In genomic region chr11:100845793-100846192, GRCm38 (mm10) we compare ENCODE assay signal across 23 mouse cellular contexts. TPM values are rescaled to one million over a fixed set of nuclear protein-coding genes. Genes with fewer than 3 reads are reported as not detected.
DNase-seq lines count a peak whose midpoint lies in the region; ATAC-seq and TF ChIP-seq lines count a peak whose summit lies in the region.
"Had no signal": no experiment of that assay in that cellular context is flagged by ENCODE, and none has a peak within 500 bp of the region (broad histone marks: within the 10 kb centered on the region; RNA-seq: fewer than 3 reads in every experiment).

No protein-coding gene starts in this region.

- intact Hi-C loops in gastrocnemius, postnatal 14 days (cut with DNase I; ENCODE audit: low total_unique reads): no loop called here

- peaks cover 3% of the 10 kb centered on the region for H3K36me3 ChIP-seq in spleen, adult 2 months (ENCODE audit: control insufficient read depth, insufficient read depth, low read length)
- no peaks in the 10 kb centered on the region for H3K36me3 ChIP-seq in thymus, adult 2 months (ENCODE audit: control insufficient read depth, insufficient read depth, low read length)
- no peaks in the 10 kb centered on the region for H3K36me3 ChIP-seq in midbrain, embryonic 15.5 days (replicated peaks)
- no peaks in the 10 kb centered on the region for H3K36me3 ChIP-seq in forebrain, embryonic 10.5 days (replicated peaks)
- no peaks in the 10 kb centered on the region for H3K36me3 ChIP-seq in neural tube, embryonic 15.5 days
- H3K36me3 ChIP-seq: embryonic facial prominence, embryonic 12.5 days; lung, embryonic 15.5 days; midbrain, embryonic 13.5 days had no signal

- WGBS in spleen, adult 2 months: 39% methylated on average over 6 of the region's 6 CpGs
- WGBS in thymus, adult 2 months: 5% methylated on average over 6 of the region's 6 CpGs
- 83% methylated on average over 6 of the region's 6 CpGs for WGBS in midbrain, embryonic 15.5 days
- 93% methylated on average over 6 of the region's 6 CpGs for whole genome bisulfite sequencing in forebrain, embryonic 10.5 days
- 90% methylated on average over 6 of the region's 6 CpGs for WGBS in neural tube, embryonic 15.5 days

- peak; percentile 66 for DNase-seq in gastrocnemius, adult 18-20 months (ENCODE audit: low spot score)
- no peak for DNase-seq in gastrocnemius, postnatal 14 days
- DNase-seq in spleen, adult 2 months (ENCODE audit: low read depth in 1 of 2, low spot score in 2 of 2): no peak
- DNase-seq in spleen, adult 12 weeks (ENCODE audit: low spot score): no peak
- peak; percentile 61 for DNase-seq in thymus, adult 2 months
- DNase-seq in forebrain, embryonic 10.5 days (ENCODE audit: extremely low spot score, low spot score): no peak
- DNase-seq: adrenal gland, adult 8-10 months; cerebellum, adult 9-11 months; heart, postnatal 36 days; kidney, adult 11 months; layer of hippocampus, postnatal 36 days; right cerebral cortex, postnatal 14 days had no signal

- ATAC-seq in midbrain, embryonic 15.5 days (replicated peaks): no peak
- ATAC-seq in neural tube, embryonic 15.5 days (ENCODE audit: low FRiP score): no peak
- ATAC-seq: forebrain, embryonic 16.5 days; midbrain, embryonic 13.5 days had no signal

- peaks cover 9% of the 10 kb centered on the region; the same call in 1 of the 2 replicates for H3K4me1 ChIP-seq in spleen, adult 2 months (ENCODE audit: control insufficient read depth, insufficient read depth, insufficient read length)
- peaks cover 50% of the 10 kb centered on the region for H3K4me1 ChIP-seq in thymus, adult 2 months (replicated peaks; ENCODE audit: control insufficient read depth, insufficient read depth, low read length)
- peaks cover 21% of the 10 kb centered on the region for H3K4me1 ChIP-seq in midbrain, embryonic 15.5 days
- H3K4me1 ChIP-seq in forebrain, embryonic 10.5 days: peaks cover 29% of the 10 kb centered on the region
- H3K4me1 ChIP-seq in neural tube, embryonic 15.5 days: peaks cover 20% of the 10 kb centered on the region

- H3K27me3 ChIP-seq in spleen, adult 2 months (ENCODE audit: control insufficient read depth, insufficient read depth, low read length): no peaks in the 10 kb centered on the region
- H3K27me3 ChIP-seq in thymus, adult 2 months (ENCODE audit: control insufficient read depth, insufficient read depth, low read length): no peaks in the 10 kb centered on the region
- no peaks in the 10 kb centered on the region for H3K27me3 ChIP-seq in midbrain, embryonic 15.5 days (replicated peaks)
- peaks cover 12% of the 10 kb centered on the region for H3K27me3 ChIP-seq in forebrain, embryonic 10.5 days (ENCODE audit: poor library complexity, severe bottlenecking)
- H3K27me3 ChIP-seq in neural tube, embryonic 15.5 days (replicated peaks): no peaks in the 10 kb centered on the region
- H3K27me3 ChIP-seq: embryonic facial prominence, embryonic 12.5 days; lung, embryonic 15.5 days; midbrain, embryonic 13.5 days had no signal

- H3K9ac ChIP-seq in midbrain, embryonic 15.5 days: no peak overlapping the region
- no peak overlapping the region for H3K9ac ChIP-seq in neural tube, embryonic 15.5 days (replicated peaks)
- H3K9ac ChIP-seq: embryonic facial prominence, embryonic 12.5 days; hindbrain, embryonic 14.5 days; liver, embryonic 14.5 days; lung, embryonic 15.5 days; midbrain, embryonic 13.5 days had no signal

- H3K4me2 ChIP-seq in midbrain, embryonic 15.5 days: no peak overlapping the region
- H3K4me2 ChIP-seq in neural tube, embryonic 15.5 days: no peak overlapping the region
- H3K4me2 ChIP-seq: embryonic facial prominence, embryonic 12.5 days; hindbrain, embryonic 14.5 days; lung, embryonic 15.5 days; midbrain, embryonic 13.5 days had no signal

- no peak overlapping the region for H3K4me3 ChIP-seq in spleen, adult 2 months (ENCODE audit: extremely low read depth, insufficient read depth, insufficient read length)
- peak overlapping the region; percentile 25 for H3K4me3 ChIP-seq in thymus, adult 2 months (ENCODE audit: control insufficient read depth, insufficient read depth, low read length)
- H3K4me3 ChIP-seq in midbrain, embryonic 15.5 days: no peak overlapping the region
- no peak overlapping the region for H3K4me3 ChIP-seq in forebrain, embryonic 10.5 days
- H3K4me3 ChIP-seq in neural tube, embryonic 15.5 days (replicated peaks): no peak overlapping the region
- H3K4me3 ChIP-seq: embryonic facial prominence, embryonic 12.5 days; erythroblast, embryonic 14.5 days; heart, embryonic 10.5 days; lung, embryonic 15.5 days; midbrain, embryonic 13.5 days had no signal

- TF ChIP-seq POLR2A in spleen, adult 2 months (IDR thresholded peaks at IDR 0.05; ENCODE audit: low read depth, low read length): no peak
- TF ChIP-seq POLR2A in thymus, adult 2 months (IDR thresholded peaks at IDR 0.05; ENCODE audit: control insufficient read depth, extremely low read depth, insufficient read depth, low read length, poor library complexity): no peak

- 0 out of 2 replicates have a peak overlapping the region, but pooled peaks have one; percentile 0 for H3K27ac ChIP-seq in spleen, adult 2 months (ENCODE audit: insufficient read depth, low read length)
- peak overlapping the region; percentile 89 for H3K27ac ChIP-seq in thymus, adult 2 months (ENCODE audit: control insufficient read depth, insufficient read depth, low read length)
- no peak overlapping the region for H3K27ac ChIP-seq in midbrain, embryonic 15.5 days
- H3K27ac ChIP-seq in forebrain, embryonic 10.5 days: no peak overlapping the region
- no peak overlapping the region for H3K27ac ChIP-seq in neural tube, embryonic 15.5 days (replicated peaks)
- H3K27ac ChIP-seq: embryonic facial prominence, embryonic 12.5 days; heart, embryonic 10.5 days; hindbrain, embryonic 14.5 days; liver, embryonic 14.5 days; lung, embryonic 15.5 days; midbrain, embryonic 13.5 days; stomach, postnatal 0 days had no signal

- no peak for TF ChIP-seq CTCF in spleen, adult 2 months (IDR thresholded peaks at IDR 0.05; ENCODE audit: extremely low read depth, insufficient read depth, insufficient read length, insufficient replicate concordance)
- TF ChIP-seq CTCF in thymus, adult 2 months (IDR thresholded peaks at IDR 0.05; ENCODE audit: borderline replicate concordance, control insufficient read depth, extremely low read depth, insufficient read depth, low read length, poor library complexity): no peak

- no peaks in the 10 kb centered on the region for H3K9me3 ChIP-seq in midbrain, embryonic 15.5 days
- H3K9me3 ChIP-seq in forebrain, embryonic 10.5 days: no peaks in the 10 kb centered on the region
- H3K9me3 ChIP-seq in neural tube, embryonic 15.5 days (replicated peaks): no peaks in the 10 kb centered on the region
- H3K9me3 ChIP-seq: embryonic facial prominence, embryonic 12.5 days; heart, embryonic 10.5 days; lung, embryonic 15.5 days; midbrain, embryonic 13.5 days had no signal

RNA-seq across cellular contexts. Expression of gene Stat5b, which starts 4.7 kb away (rescaled TPM):
- total RNA-seq in gastrocnemius, adult 18-20 months (2021): 100 to 1,000 TPM; 125 to 170 TPM
- total RNA-seq in gastrocnemius, postnatal 14 days (2021): 100 to 1,000 TPM in 1 of 2 experiments, 10 to 100 TPM in 1; 100.0 to 110 TPM
- polyA plus RNA-seq in spleen, adult 2 months (2012; rRNA removed): 33.2 and 45.2 TPM in 2 replicates
- 178 and 204 TPM in 2 replicates for polyA plus RNA-seq in thymus, adult 2 months (2012; rRNA removed)
- 20.4 and 20.5 TPM in 2 replicates for polyA plus RNA-seq in midbrain, embryonic 15.5 days (2015; fragmentation: Nextera tagmentation; extraction: Ambion mirVana)
- polyA plus RNA-seq in forebrain, embryonic 10.5 days (2016; fragmentation: Nextera tagmentation; extraction: Ambion mirVana): 14.9 and 16.2 TPM in 2 replicates
- 18.5 and 25.5 TPM in 2 replicates for polyA plus RNA-seq in neural tube, embryonic 15.5 days (2015; fragmentation: Nextera tagmentation; extraction: Ambion mirVana)

RNA-seq across cellular contexts. Expression of gene Stat5a, which starts 13.4 kb away (rescaled TPM):
- total RNA-seq in gastrocnemius, adult 18-20 months (2021): 10 to 100 TPM; 11.3 to 13.3 TPM
- 10 to 100 TPM; 17.9 to 21.5 TPM for total RNA-seq in gastrocnemius, postnatal 14 days (2021)
- 24.7 and 35.7 TPM in 2 replicates for polyA plus RNA-seq in spleen, adult 2 months (2012; rRNA removed)
- polyA plus RNA-seq in thymus, adult 2 months (2012; rRNA removed): 136 and 161 TPM in 2 replicates
- 1.7 and 2.3 TPM in 2 replicates for polyA plus RNA-seq in midbrain, embryonic 15.5 days (2015; fragmentation: Nextera tagmentation; extraction: Ambion mirVana)
- polyA plus RNA-seq in forebrain, embryonic 10.5 days (2016; fragmentation: Nextera tagmentation; extraction: Ambion mirVana): 1.7 TPM in 2 replicates
- 2.1 and 10.1 TPM in 2 replicates for polyA plus RNA-seq in neural tube, embryonic 15.5 days (2015; fragmentation: Nextera tagmentation; extraction: Ambion mirVana)

Comparison
In these comparisons a context has a peak if more than half of its experiments do, and no peak if none do; other contexts are left out.
1. DNase-seq: peak in gastrocnemius, adult 18-20 months (single experiment) and thymus, adult 2 months (single experiment); none in gastrocnemius, postnatal 14 days (single experiment), spleen, adult 2 months (0 of 2), spleen, adult 12 weeks (single experiment) and forebrain, embryonic 10.5 days (single experiment).
2. H3K27ac ChIP-seq: peak in spleen, adult 2 months (single experiment) and thymus, adult 2 months (single experiment); none in midbrain, embryonic 15.5 days (single experiment), forebrain, embryonic 10.5 days (single experiment) and neural tube, embryonic 15.5 days (single experiment).